Mouse (Mus musculus) testis, postnatal 10 days (tissue): ENCODE data around the gene Kcnk5.
A peak's percentile ranks its signal among the peaks of the same experiment; 100 is the strongest.

Experiments
- DNase-seq: peaks from one replicate; pipeline ENCODE4 v3.0.0; 2021; ENCODE audit warnings: low spot score

Kcnk5 gene

GRCm38 (mm10) chr14:20113964-20114363 lies 67.6 kb downstream of the Kcnk5 start:
- DNase-seq: peak; percentile 96

GRCm38 (mm10) chr14:20113189-20113961 lies 68.2 kb downstream of the Kcnk5 start:
- no peak for DNase-seq

GRCm38 (mm10) chr14:20112218-20112617 lies 69.4 kb downstream of the Kcnk5 start:
- no peak for DNase-seq

- DNase-seq: no peak
Observed at GRCm38 (mm10) chr14:20110945-20111344, 70.7 kb downstream of the Kcnk5 start.

- DNase-seq: no peak
Observed at GRCm38 (mm10) chr14:20106271-20106670, 75.3 kb downstream of the Kcnk5 start.

- no peak for DNase-seq
Observed at GRCm38 (mm10) chr14:20103207-20103606, 78.4 kb downstream of the Kcnk5 start.

GRCm38 (mm10) chr14:20098061-20098460 lies 83.5 kb downstream of the Kcnk5 start:
- no peak for DNase-seq

- DNase-seq: no peak
Observed at GRCm38 (mm10) chr14:20094942-20095341, 86.7 kb downstream of the Kcnk5 start.

- DNase-seq: peak; percentile 78
Observed at GRCm38 (mm10) chr14:20093493-20093892, 88.1 kb downstream of the Kcnk5 start.
